Mouse (Mus musculus) spleen, embryonic (tissue): ENCODE results near the gene Slc25a19.
"Not testable (repeated sequence)": the region's sequence is repeated elsewhere in the genome, so short reads cannot be mapped to it uniquely, and the experiment has no call there.

Source experiments
- CTCF ChIA-PET: fragments of 350-600 bp; sonication (Branson Sonifier 250); formaldehyde crosslinking; loops from one replicate; lab custom pipeline; 2022; lab: Charles Lee

Slc25a19 gene

DNA sequence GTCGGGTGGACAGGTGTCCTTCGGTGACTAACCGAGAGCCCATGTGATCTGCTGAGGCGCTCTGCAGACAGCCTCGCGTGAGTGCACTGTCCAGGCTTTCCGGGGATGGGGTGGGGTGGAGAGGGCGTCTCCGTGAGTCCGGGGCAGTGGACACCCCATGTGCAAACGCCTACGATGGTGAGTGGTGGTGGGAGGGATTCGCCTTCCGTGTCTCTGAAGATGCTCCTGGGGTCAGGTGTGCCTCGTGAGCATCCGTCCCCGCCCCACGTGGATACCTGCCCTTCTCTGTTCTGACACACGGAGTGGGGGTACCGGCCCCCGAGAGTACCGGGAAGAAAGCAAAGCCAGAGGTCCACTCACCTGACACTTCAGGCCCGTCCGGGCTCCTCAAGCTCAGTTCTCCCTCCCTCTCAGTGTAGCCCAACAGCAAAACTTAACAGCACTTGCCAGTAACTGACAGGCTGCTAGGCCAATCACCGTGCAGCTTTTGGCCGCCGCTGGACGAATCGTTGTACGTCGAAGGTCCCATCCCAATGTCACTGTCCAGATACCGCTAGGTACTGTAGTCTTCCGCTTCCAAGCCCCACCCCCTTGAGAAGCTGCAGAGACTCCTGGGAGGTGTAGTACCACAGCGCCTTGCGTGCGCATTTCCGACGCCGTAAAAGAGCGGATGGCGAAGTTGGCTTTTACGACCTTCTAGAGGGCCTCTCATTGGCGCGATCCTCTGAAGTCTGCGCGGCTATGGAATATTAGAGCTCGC is at the start of gene Slc25a19:
Gene Slc25a19, minus strand, starts transcription at position 591 of the 760 bp plus-strand sequence.
- CTCF ChIA-PET: interaction anchor here (0.8 to 0.9 kb wide), 2 partner anchors 48 to 87 kb away, joined by 3 read pairs; no protein-coding TSS in a partner anchor

DNA sequence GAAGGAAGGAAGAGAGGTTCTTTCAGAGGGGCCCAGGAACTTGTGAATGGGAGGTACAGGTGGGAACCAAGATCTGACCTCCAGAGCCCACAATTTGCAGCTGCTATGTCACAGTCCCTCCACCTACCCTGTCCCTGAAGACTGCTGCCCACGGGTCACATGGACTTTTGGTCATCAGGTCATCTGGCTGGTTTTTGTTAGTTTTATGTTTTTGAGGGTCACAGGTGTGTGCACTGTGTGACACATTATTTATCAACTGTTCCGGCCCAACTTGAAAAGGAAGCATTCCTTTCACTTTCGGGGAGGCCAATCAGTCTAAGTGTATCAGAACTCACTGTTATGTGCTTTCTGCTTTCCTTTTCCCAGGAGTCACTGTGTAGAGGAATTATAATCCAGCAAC is 49.4 kb upstream of the Slc25a19 start:
- CTCF ChIA-PET: no interaction called here

DNA sequence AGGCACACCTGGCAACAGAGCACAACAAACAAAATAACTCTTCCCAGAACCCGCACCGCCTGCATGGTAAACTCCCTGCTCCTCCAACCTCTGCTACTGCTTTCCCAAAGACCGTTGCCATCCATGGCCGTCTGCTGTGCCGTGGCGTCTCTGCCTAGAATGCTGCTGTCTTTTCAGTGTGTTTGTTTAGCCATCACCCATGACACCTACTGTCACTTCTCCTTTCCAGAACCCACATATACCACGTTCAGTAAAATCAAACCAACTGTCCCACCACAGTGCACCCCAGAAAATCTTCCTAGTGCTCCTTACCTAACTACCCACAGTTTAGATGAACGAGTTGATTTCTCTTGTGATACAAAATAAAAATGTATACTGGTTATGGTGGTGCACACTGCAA is 48.6 kb upstream of the Slc25a19 start:
- CTCF ChIA-PET: interaction anchor here (1.0 kb wide), 1 partner anchor 49 kb away, joined by 3 read pairs; the partner anchor contains the start of gene Slc25a19

DNA sequence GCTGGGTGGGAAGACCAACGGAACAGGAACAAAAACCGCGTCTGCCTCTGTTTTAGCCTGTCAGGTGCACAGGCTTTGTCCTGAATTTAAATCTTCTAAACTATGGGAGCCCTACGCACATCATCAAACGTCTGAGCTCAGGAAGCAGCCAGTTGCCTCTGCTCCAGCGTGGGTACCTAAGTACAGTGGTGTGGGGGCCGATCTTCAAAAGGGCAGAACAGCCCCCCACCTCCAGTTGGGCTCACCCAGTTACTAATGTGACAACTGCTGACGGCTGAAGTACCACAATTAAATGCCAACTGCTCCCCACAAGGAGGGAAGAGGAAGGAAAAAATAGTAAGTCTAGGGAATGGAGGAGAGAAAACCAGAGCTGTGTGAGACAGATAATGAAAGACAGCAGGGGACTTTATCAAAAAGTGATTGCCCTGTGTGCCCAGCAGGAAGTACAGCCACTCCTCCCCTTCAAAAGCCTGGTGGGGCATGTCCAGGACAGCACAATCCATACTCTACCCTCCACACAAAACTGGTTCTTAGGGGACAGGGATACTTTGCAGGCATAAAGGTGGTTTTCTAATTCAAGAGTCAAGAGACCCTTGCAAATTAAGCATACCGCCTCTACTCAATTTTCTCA is 46.3 kb upstream of the Slc25a19 start:
- CTCF ChIA-PET: no interaction called here

DNA sequence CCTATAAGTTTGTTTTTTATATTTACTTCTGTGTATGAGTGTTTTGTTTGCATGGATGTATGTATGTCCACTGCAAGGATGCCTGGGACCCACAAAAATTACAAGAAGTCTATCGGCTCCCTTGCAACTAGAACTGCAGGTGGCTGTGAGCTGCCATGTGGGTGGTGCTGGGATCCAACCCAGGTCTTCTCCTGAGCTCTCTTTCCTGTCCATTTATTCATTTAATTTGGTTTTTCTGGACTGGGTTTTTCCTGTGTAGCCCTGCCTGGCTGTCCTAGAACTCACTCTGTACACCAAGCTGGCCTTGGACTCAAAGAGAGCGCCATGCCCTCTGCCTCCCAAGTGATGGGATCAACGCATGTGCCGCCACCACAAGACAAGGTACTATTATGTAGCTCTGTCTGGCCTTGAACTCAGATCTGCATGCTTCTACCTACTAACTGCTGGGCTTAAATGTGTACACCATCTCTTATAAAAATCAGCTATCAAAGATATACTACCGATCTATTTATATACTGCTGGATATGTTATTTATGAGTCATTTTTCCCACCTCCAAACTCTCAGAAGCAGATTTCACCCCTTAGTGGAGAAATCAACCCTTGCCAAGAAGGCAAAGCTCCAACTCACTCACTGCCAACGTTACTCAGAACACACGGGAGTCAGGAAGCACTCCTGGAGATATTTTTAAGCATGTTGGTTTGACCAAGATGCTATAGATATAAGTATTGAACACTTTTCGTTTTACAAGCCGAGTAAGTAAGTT is 45.6 kb upstream of the Slc25a19 start:
- CTCF ChIA-PET: interaction anchor here (0.6 kb wide), 1 partner anchor 298 kb away, joined by 3 read pairs; no protein-coding TSS in a partner anchor

DNA sequence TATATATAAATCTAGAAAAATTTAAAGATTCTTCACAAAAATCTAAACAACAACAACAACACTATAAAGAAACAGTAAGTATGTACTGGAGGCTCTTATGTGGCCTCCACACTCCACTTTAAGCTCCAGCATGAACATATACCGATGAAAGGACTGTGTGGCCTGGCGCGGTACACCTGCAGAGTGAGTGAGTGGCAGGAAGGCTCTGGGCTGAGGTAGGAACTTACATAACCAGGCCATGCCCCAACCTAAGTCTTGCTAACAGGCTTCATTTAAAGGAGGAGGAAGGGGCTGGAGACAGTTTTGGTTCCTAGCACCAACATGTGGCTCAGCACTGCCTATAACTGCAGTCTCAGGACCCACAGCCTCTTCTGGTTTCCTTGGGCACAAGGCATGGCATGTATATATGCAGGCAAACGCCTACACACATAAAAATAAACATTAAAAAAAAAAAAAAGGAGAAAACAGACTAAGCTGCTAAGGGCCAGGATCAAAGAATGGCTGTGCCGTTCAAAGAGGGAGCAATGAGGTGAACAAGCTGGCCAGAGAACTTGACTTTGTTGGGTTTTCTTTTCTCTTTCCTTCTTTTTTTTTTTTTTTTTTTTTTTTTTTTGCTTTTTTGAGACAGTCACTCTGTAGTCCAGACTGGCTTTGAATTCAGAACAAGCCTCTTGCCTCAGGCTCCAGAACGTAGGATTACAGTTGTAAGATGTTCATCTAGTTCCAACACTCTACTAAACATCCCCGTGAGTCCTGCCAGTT is 44.3 kb upstream of the Slc25a19 start:
- CTCF ChIA-PET: no interaction called here

DNA sequence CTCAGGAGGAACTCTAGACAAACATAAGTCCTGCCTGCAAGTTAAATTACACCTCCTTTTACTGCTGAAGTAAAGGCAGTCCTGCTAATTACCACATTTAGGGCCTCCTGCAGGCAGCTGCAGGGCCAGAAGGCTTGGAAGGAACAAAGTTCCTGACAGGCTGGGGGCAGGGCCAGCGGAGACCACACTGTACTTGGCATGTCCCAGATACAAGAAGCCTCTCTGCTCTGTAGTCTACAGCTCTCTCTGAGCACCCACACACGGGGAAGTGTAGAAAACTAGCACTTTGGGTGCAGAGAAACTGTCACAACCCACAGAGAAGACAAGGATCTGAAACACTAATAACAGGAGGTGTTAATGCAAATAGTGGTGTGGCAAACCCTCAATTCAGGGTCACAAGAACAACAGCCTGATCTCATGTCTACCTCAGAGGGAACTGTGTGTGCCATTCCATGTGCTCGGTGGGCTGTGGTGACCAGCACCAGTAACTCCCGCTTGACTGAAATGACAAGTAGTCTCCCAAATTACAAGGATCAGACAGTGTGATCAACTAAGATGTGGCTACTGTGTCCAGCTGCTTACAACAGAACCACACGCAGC is 42.5 kb upstream of the Slc25a19 start:
- CTCF ChIA-PET: no interaction called here

DNA sequence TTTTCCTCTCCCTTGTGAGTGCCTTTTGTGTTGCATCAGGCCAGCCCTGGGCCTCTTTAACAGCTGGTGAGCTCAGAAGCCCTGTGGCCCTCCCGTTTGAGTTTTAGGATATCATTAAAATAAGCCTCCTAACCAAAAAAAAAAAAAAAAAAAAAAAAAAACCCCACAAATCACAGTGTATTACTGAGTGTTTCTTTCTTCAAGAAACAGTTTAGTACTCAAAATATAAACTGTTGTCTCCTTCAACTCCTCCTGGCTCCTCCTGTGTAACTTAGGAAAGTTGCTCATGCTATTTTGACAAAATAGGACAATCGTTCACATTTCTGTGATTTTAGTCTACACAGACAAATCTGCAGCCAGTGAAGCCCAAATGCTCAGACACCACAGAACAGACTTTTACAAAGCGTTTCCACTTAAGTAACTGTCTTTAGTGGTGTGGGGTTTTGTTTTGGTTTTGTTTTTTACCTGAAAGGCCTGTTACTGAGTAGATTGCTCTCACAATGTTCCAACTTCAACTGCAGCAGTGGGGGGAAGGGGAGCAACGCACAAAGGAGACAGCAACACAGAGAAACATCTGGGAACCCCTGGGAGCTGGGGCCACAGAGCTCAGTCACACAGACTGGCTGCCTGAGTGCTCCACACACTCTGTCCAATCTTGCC is 35.7 kb upstream of the Slc25a19 start:
- CTCF ChIA-PET: no interaction called here

DNA sequence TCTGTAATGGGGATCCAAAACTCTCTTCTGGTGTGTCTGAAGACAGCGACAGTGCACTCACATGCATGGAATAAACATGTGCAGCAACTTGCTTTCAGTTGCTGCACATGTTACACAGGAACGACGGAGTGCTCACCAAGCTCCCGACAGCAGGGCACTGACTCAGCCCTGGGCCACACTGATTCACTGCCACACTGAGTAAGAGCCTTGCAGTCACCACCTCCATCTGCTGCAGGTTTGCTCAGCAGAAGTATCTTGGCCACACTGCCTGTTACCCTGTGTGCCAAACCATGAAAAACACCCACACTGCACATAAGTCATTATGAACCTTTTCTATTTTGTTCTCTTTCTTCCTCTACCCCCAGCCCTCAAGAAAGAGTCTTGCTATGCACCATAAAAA is 32.3 kb upstream of the Slc25a19 start:
- CTCF ChIA-PET: interaction anchor here (0.6 to 0.9 kb wide), 3 partner anchors 9 to 27 kb away, joined by 3 to 7 read pairs (median 3); no protein-coding TSS in a partner anchor

DNA sequence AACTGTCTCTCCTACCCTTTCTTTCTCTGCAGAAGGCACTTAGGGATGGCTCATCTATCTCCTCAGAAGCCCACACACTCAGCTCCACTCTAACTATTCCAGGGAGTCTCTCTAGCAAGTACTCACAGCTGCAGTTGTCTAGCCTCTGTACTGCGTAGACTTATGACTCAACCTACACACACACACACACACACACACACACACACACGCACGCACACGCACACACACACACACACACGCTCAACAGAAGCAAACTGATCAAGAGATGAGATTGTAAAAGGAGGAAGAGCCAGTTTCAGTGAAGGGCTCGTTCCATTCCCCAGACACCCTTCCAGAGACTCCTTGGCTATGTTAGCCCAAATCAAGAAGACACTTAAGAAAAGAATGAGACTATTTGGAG is 30.4 kb upstream of the Slc25a19 start:
- CTCF ChIA-PET: interaction anchor here (0.7 kb wide), 1 partner anchor 20 kb away, joined by 3 read pairs; no protein-coding TSS in a partner anchor

DNA sequence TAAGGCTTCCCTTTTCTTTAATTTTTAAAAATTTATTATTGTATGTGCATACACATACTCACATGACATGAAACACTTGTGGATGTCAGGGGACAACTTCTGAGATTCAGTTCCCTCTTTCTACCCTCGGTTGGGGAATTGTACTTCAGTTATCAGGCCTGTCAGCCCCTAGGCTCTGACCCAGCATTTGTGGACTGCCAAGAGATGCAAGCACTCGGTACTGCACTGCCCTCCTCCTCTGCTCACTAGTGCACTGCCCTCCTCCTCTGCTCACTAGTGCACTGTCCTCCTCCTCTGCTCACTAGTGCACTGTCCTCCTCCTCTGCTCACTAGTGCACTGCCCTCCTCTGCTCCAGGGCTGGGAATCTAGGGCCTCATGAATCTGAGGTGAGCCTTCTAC is 26.0 kb upstream of the Slc25a19 start:
- CTCF ChIA-PET: no interaction called here

DNA sequence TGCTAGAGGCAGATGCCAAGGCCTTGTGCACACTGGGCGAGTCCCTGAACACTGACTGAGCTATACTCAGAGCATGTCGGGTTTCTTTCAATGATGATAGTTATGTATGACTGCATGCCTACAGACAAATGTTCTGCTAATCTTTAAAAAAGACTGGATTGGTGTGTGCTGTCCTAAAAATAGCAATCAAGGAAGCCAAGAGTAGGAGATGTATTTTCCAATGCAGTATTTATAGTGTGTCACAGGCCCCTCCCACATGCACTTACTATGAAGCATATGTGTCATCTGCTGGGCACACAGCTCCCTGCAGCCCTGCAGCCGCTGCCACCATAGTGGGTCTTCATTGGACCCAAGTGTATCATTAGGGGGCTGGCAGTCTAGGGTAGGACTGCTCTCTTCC is 25.1 kb upstream of the Slc25a19 start:
- CTCF ChIA-PET: interaction anchor here (1.0 kb wide), 1 partner anchor 12 kb away, joined by 3 read pairs; no protein-coding TSS in a partner anchor

DNA sequence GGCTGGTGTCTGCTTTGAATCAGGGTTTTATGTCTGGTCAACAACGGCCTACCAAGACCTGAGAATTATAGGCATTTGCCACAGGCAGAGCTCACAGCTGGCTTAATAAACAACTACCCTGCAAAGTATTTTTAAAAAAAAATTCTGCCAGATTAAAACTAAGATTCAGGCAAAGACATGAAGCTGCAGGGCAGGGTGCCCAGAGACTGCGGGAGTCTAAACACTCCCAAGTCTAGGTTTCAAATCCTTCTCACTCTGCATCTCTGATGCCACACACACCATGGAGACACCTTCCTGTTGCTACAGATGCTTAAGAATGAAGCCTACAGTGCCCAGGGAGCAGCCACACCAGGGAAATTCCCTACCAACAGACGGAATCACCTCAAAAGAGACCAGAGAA is 23.6 kb upstream of the Slc25a19 start:
- CTCF ChIA-PET: interaction anchor here (0.6 to 1.4 kb wide), 4 partner anchors 9 to 21 kb away, joined by 3 to 7 read pairs (median 4); no protein-coding TSS in a partner anchor

DNA sequence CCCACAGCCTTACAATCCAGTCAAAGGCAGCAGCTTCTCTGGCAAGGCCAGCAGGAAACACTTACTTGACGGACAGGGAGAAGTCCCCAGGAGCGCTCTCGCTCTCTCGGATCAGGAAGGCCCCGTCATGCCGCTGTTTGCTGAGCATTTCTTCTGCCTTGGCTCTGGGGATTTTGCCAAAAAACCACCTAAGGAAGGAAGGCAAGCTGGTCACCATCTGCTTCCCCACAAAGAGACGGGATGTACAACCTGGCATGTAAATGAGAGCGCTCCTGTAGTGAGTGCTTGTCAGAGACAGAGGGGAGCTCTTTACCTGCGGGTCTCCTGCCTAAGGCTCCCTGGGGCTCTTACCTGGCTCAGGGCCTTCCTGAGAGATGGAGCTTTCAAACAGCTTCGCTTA is 21.6 kb upstream of the Slc25a19 start:
- CTCF ChIA-PET: interaction anchor here (0.5 to 0.6 kb wide), 2 partner anchors 8 to 171 kb away, joined by 4 to 9 read pairs; no protein-coding TSS in a partner anchor

DNA sequence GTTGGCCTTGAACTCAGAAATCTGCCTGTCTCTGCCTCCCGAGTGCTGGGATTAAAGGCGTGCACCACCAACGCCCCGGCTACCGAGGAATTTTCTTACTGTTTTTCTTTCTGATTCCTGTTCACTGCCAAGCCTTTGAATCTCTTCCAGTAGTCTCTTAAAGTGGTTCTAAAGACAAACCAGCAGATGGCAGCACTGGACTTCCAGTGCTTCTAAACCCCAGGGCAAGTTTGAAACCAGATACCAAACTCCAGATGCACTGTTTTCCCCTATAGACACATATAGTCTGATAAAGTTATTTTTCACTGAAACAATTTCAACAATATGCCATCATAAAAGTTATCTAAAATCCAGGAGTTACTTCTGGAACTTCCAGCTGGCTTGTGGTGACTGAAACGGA is 19.4 kb upstream of the Slc25a19 start:
- CTCF ChIA-PET: interaction anchor here (0.6 to 1.5 kb wide), 3 partner anchors 33 to 70 kb away, joined by 3 to 5 read pairs (median 4); no protein-coding TSS in a partner anchor

DNA sequence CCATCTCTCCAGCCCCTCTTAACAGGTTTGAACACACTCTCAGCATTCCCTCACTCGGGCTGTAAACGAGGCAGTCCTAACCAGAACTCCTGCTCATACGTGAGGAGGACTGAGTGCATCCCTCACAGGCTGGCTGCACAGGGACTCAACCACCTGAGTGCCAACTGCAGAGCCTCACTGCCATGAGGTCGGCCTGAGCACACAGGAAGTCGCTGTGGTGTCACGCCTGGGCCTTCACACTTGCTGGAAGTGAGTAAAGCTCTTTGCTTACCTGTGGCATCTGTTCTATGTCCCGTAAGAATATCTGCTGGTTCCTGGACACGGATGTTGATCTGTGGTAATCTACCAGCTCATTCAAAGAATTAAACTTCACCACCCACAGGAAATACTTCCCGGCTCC is 18.3 kb upstream of the Slc25a19 start:
- CTCF ChIA-PET: interaction anchor here (1.5 kb wide), 1 partner anchor 34 kb away, joined by 4 read pairs; no protein-coding TSS in a partner anchor

DNA sequence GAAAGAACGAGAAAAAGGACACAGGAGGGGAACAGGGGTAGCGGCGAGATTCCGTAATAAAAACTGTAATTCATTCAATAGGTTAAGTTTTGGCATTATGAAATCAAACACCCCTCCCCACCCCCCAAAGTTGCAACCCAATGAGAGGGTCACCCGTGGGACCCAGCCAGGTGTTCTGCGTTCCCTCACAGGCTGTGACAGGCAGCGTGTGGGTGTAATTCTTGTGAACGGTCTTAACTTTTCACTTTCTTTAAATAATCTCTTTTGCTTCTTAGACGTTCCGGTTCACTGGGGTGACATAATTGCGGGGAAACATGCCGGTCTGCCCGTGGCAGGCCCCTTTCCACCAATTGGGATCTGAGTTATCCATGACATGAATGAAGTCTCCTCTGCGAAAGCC is 17.4 kb upstream of the Slc25a19 start:
- CTCF ChIA-PET: not testable (repeated sequence)

DNA sequence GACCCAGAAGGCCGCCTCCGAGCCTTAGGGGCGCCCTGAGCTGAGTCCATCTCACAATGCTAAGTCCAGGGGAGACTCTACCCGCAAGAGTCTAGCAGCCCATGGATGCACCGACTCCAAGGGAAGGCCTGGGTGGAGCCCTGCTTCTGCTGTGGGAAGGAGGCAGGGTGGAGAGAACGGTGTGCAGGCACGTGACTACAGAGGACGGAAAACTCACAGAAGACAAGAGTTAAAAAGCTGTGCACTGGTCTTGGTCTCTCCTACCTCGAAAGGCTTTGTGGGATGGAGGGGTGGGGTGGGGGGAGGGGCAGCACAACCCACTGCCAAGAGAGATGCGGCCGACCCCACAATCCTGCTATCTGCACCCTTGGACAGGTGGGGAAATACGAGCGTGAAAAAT is 16.2 kb upstream of the Slc25a19 start:
- CTCF ChIA-PET: no interaction called here

DNA sequence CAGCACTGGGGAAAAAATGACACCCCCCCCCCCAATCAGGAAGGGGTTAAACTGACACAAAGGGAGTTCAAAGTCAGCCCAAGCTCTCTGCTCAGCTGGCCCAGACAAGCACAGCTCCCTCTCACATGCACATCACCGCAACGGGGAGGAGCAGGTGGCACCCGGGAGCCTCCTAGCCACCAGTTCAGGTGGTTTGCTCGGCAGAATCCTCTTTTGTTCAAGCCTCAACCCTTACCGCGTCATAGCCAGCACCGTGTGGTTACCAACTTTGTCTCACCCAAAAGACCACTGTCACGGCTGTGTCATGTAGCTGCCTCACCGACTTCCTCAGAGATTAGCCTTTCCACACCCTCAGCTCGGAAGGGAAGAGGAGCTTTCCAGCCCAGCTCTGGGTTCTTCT is 15.2 kb upstream of the Slc25a19 start:
- CTCF ChIA-PET: interaction anchor here (0.6 to 0.7 kb wide), 4 partner anchors 10 to 286 kb away, joined by 3 to 5 read pairs (median 4); no protein-coding TSS in a partner anchor

DNA sequence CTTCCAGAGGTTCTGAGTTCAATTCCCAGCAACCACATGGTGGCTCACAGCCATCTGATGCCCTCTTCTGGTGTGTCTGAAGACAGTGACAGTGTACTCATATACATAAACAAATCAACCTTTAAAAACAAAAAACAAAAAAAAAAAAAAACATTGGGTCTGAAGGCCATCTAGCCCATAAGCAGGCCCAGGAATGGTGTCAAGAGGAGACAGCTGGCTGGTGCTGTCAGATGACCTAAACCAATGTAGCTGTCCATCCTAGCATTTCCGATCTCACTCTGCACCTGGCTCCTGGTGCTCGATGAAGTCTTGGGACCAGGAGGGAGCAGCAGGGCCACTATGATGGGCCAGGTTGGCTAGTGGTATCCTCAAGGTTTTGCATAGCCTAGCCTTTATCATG is 14.6 kb upstream of the Slc25a19 start:
- CTCF ChIA-PET: interaction anchor here (0.6 to 0.7 kb wide), 2 partner anchors 9 to 285 kb away, joined by 4 to 5 read pairs; no protein-coding TSS in a partner anchor
